Mouse (Mus musculus): ENCODE data around the gene Chd3. TPM values are rescaled to one million over a fixed set of nuclear protein-coding genes. Genes with fewer than 3 reads are reported as not detected.

Gene Chd3
- polyA plus RNA-seq, 1 experiment from 2014 or later, result 54.0 TPM

- Histone ChIP-seq H3K27ac (no peak overlapping the region), H3K27me3 (replicated peaks) (no peaks in the 10 kb centered on the region), H3K36me3 (peaks cover 69% of the 10 kb centered on the region), H3K4me2 (no peak overlapping the region), H3K4me3 (replicated peaks) (no peak overlapping the region), H3K4me1 (peaks cover 23% of the 10 kb centered on the region), H3K9ac (no peak overlapping the region), H3K9me3 (no peaks in the 10 kb centered on the region)
- WGBS, result 91% methylated on average over 24 of the region's 24 CpGs
- no peak for ATAC-seq (ENCODE audit: insufficient read depth, low FRiP score, low read depth)
Measured at GRCm38 (mm10) chr11:69404595-69405396, 35.6 kb upstream of the Chd3 start.

DNA sequence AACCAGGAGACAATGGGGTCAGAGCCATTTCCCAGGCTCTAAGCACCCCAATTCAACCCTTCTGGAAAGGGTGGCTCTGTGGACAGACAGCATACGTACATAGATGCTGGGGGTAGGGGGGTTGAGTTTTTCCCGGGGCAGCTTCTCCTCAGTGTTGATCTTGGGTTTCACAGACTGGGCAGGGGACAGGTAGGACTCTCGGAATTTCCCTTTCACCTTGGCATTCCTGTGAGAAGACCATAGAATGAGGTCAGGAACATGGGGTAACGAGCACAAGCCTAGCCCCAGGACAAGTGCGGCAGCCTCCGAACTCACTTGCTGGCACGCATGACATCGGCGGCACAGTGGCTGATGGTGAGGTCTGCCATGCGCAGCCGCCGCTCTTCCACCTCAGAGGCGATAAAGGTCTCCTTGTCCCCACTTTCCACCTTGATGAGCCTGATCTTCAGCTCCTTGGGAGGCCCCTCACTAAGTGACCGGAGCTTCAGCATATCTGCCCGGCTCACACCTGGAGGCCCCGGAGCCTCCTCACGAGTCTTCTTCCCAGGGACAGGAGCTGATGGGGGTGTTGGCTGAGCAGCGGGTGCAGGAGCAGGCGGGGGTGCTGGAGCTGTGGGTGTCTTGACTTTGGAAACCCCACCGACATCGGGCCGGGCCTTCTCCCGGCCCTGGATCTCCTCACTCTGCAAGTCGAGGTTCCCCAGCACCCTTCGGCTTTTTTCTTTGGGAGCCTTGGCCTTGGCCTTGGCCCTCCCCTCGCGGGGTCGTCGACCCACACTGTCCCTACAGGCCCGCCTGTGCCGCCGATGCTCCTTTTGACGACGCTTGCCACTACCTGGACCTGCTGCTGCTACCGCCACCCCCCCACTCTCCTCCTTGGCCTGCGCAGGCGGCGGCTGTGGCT is 34.7 kb upstream of the Chd3 start:
- H3K36me3 ChIP-seq, result peaks cover 74% of the 10 kb centered on the region
- no peak overlapping the region for H3K4me3 ChIP-seq (replicated peaks)
- H3K27me3 ChIP-seq (replicated peaks), result no peaks in the 10 kb centered on the region
- H3K4me1 ChIP-seq, result peaks cover 28% of the 10 kb centered on the region
- 90% methylated on average over 36 of the region's 38 CpGs for WGBS
- no peaks in the 10 kb centered on the region for H3K9me3 ChIP-seq
- H3K9ac ChIP-seq, result no peak overlapping the region
- no peak overlapping the region for H3K27ac ChIP-seq
- no peak overlapping the region for H3K4me2 ChIP-seq
- ATAC-seq (ENCODE audit: insufficient read depth, low FRiP score, low read depth), result no peak

DNA sequence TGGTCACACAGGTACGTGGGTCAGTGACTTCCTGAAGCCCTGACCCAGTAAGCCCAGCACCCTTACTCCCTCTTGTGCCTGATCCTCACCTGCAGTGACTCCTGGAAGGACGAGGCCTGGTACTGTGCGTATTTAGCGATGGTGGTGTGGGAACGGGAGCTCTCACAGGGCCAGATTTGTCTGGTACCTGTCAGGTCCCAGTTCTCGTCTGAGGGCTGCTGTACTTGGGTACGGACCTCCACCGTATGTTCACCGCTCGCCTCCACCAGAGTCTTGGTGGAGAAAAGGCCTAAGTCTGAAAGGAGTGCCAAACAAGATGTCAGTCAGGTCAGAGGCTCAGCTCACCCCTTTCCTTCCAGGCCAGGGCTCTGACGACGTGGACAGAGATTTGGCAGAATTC is 32.8 kb upstream of the Chd3 start:
- Histone ChIP-seq H3K27me3 (replicated peaks) (no peaks in the 10 kb centered on the region), H3K9me3 (no peaks in the 10 kb centered on the region), H3K4me1 (peaks cover 37% of the 10 kb centered on the region), H3K9ac (no peak overlapping the region), H3K4me3 (replicated peaks) (no peak overlapping the region), H3K36me3 (peaks cover 64% of the 10 kb centered on the region), H3K27ac (no peak overlapping the region), H3K4me2 (no peak overlapping the region)
- ATAC-seq (ENCODE audit: insufficient read depth, low FRiP score, low read depth), result no peak
- WGBS, result 82% methylated on average over 12 of the region's 12 CpGs

GRCm38 (mm10) chr11:69401210-69401637 is 32.0 kb upstream of the Chd3 start:
- Histone ChIP-seq H3K4me2 (no peak overlapping the region), H3K4me1 (peaks cover 43% of the 10 kb centered on the region), H3K27ac (no peak overlapping the region), H3K9ac (no peak overlapping the region), H3K9me3 (no peaks in the 10 kb centered on the region), H3K27me3 (replicated peaks) (no peaks in the 10 kb centered on the region), H3K4me3 (replicated peaks) (no peak overlapping the region), H3K36me3 (peaks cover 58% of the 10 kb centered on the region)
- 22% methylated on average over 22 of the region's 22 CpGs for WGBS
- ATAC-seq (ENCODE audit: insufficient read depth, low FRiP score, low read depth), result peak; percentile 70

DNA sequence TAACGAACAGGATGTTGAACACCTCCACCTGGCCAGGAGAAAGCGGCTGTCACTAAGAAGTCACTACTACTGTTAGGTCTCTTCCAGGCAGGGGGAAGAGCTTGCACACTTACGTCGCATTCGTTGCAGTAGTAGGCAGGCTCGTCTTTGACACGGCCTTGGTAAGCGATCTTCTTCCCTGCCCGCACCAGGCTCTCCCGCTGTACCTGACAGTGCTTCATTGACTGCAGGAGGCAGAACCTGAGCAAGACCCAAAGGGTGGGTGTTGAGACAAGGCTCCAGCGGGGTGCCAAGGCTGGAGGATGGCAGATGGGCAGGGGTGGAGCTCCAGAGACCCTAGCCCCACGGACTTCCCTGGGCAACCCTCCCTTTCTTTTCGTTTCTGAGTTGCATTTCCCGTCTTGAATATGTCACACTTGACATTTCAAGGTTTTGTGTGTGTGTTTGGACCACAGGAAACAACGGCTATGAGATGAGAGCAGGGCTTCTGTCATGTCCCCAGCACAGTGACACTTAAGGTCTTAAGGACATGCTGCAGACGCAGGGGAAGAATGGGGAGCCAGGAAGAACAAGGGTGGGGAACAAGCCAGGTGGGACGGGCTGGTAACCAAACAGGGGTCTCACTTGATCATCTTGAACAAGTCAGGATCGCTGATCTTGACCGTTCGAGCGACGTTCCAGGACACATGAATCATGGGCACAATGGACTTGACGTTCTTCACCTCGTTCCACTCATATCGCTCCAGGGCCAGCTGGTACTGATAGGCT is 31.1 kb upstream of the Chd3 start:
- H3K4me3 ChIP-seq (replicated peaks), result no peak overlapping the region

DNA sequence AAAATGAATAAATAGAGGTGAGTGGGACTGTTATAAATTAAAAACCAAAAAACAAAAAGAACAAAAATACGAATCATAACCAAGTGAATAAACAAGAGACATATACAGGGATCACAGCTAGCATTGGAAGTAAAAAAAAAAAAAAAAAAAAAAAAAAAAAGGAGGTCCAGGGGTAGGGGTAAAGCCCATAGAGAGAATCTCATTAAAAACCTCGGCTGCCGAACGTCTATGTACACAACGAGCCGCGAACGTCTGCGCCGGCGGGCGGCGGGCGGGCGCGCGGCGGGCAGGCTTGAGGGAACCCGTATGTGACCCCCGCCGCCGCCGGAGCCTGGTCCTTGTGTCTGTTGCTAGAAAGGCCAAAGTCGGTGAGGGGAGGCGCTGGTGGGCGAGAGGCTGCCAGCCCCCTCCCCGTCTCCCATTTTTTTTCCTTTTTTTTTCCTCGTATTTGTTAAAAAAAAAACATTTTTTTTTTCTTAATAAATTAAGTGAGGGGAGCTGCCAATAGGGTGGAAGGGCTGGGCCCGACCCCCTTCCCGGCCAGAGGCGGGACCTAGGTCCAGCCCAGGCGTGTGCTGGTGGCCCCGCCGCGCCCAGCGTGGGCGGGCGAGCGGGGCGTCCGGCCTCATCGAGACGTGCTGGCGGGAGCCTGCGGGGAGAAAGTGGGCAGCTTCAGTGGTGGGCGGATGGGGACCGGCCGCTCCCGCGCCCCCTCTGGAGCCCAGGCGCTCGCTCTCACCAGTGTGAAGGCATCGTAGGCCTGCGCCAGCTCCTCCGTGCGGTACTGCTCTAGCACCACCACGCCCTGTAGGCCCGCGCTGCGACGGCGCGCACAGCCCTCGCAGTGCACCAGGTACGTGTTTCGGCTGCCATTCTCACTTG is 30.2 kb upstream of the Chd3 start:
- Histone ChIP-seq H3K9me3 (no peaks in the 10 kb centered on the region), H3K27me3 (replicated peaks) (no peaks in the 10 kb centered on the region), H3K4me3 (replicated peaks) (no peak overlapping the region), H3K9ac (no peak overlapping the region), H3K36me3 (peaks cover 41% of the 10 kb centered on the region), H3K4me1 (peaks cover 43% of the 10 kb centered on the region), H3K4me2 (no peak overlapping the region), H3K27ac (no peak overlapping the region)
- ATAC-seq (ENCODE audit: insufficient read depth, low FRiP score, low read depth), result no peak
- WGBS, result 42% methylated on average over 66 of the region's 66 CpGs

More for the DNA sequence above, 31.1 kb upstream of the Chd3 start:
- H3K9me3 ChIP-seq, result no peaks in the 10 kb centered on the region
- peaks cover 43% of the 10 kb centered on the region for H3K4me1 ChIP-seq
- no peak for ATAC-seq (ENCODE audit: insufficient read depth, low FRiP score, low read depth)
- 79% methylated on average over 25 of the region's 25 CpGs for WGBS
- H3K27ac ChIP-seq, result no peak overlapping the region
- H3K36me3 ChIP-seq, result peaks cover 48% of the 10 kb centered on the region
- H3K9ac ChIP-seq, result no peak overlapping the region
- no peaks in the 10 kb centered on the region for H3K27me3 ChIP-seq (replicated peaks)
- H3K4me2 ChIP-seq, result no peak overlapping the region

DNA sequence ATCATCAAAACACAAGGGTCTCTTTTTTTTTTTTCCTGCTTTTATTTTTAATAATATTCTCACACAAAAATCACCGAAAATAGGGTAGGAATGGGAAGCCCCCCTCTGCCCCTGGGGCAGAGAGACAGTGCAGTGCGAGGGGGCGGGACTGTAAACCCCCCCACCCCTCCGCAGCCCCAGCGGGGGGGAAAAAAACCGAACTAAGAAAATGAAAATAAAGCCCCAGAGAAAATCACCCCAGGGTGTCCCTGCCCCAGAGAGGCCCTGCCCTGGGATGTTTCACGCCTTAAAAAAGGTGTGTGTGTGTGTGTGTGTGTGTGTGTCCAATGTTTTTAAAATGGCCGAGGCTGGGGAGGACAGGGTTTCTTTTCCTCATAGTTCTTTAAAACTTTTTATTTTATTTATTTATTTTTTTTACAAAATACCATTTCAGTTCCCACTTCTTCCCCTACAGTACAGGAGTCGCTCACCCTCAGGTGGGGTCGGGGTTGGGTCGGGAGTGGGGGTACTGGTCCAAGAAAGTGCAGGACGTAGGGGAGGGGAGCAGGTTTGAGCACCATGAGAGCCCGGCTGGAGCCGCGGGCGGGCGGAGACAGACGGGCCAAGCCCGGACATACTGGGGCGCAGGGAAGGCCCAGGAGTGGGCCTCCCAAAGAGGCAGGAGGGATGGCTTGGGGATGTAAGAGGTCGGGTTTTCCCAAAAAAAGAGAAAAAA is 29.4 kb upstream of the Chd3 start:
- peak overlapping the region; percentile 61 for H3K4me3 ChIP-seq (replicated peaks)
- peak overlapping the region; percentile 31; the same call in 1 of the 2 replicates for H3K27ac ChIP-seq
- no peaks in the 10 kb centered on the region for H3K27me3 ChIP-seq (replicated peaks)
- H3K9me3 ChIP-seq, result no peaks in the 10 kb centered on the region
- 39% methylated on average over 21 of the region's 21 CpGs for WGBS
- H3K9ac ChIP-seq, result no peak overlapping the region
- peaks cover 33% of the 10 kb centered on the region for H3K36me3 ChIP-seq
- H3K4me2 ChIP-seq, result peak overlapping the region; percentile 63
- peaks cover 46% of the 10 kb centered on the region for H3K4me1 ChIP-seq
- ATAC-seq (ENCODE audit: insufficient read depth, low FRiP score, low read depth), result no peak

GRCm38 (mm10) chr11:69398059-69398458 is 28.9 kb upstream of the Chd3 start, which contains the start of gene Tmem88:
Gene Tmem88 (minus strand): TSS chr11:69398234.
- WGBS, result 22% methylated on average over 16 of the region's 16 CpGs
- H3K27ac ChIP-seq, result peak within 1 kb of the TSS; percentile 75
- H3K9me3 ChIP-seq, result no peaks in the 10 kb centered on the region
- peaks cover 29% of the 10 kb centered on the region for H3K36me3 ChIP-seq
- H3K4me2 ChIP-seq, result peak within 1 kb of the TSS; percentile 63
- ATAC-seq (ENCODE audit: insufficient read depth, low FRiP score, low read depth), result no peak
- peak within 1 kb of the TSS; percentile 61 for H3K4me3 ChIP-seq (replicated peaks)
- H3K9ac ChIP-seq, result peak within 1 kb of the TSS; percentile 14; the same call in 1 of the 2 replicates
- H3K27me3 ChIP-seq (replicated peaks), result no peaks in the 10 kb centered on the region
- peaks cover 46% of the 10 kb centered on the region for H3K4me1 ChIP-seq

DNA sequence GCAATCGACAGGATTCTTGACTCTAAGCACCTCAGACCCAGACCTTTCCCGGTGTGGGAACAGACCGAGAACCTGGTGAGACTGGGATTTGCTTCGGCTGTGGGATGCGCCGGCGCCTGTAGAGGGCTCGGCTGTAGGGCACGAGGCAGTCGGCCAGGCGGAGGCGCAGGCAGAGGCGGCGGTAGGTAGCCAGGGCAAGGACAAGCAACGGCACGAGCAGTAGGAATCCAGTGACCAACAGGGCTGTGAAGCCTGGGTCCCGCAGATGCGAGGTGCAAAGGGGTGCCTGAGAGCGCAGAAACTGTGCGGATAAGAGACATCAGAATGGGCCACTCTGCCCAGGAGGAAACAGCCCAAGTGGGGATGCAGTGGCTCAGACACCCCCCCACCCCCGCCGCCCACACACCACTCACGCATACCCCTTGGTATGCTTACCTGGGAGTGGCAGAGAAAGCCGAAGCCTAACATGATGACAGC is 28.4 kb upstream of the Chd3 start:
- no peak for ATAC-seq (ENCODE audit: insufficient read depth, low FRiP score, low read depth)
- Histone ChIP-seq H3K9ac (peak overlapping the region; percentile 14; the same call in 1 of the 2 replicates), H3K36me3 (peaks cover 29% of the 10 kb centered on the region), H3K9me3 (no peaks in the 10 kb centered on the region), H3K27me3 (replicated peaks) (no peaks in the 10 kb centered on the region), H3K4me3 (replicated peaks) (peak overlapping the region; percentile 61), H3K27ac (peak overlapping the region; percentile 75), H3K4me1 (peaks cover 46% of the 10 kb centered on the region), H3K4me2 (peak overlapping the region; percentile 63)
- 27% methylated on average over 24 of the region's 24 CpGs for WGBS

DNA sequence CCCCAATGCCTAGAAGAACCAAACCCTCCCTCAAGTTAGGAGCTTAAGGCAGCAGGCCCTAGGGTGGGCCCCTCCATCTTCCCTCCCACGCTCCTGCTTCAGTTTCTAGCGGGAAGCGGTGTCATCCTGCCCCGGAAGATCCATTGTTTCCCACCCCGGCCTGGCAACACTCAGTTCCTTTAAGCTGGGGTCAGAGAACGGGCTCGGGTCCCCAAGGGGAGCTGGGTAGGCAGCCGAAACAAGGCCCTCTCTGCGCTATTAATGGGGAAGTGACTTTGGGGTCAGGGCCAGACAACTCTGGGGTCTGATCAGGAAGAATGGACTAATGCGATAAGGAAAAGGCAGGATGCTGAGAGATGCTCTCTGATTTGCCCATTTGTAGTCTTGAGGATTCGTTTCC is 27.6 kb upstream of the Chd3 start:
- H3K4me1 ChIP-seq, result peaks cover 46% of the 10 kb centered on the region
- no peaks in the 10 kb centered on the region for H3K9me3 ChIP-seq
- WGBS, result 24% methylated on average over 11 of the region's 11 CpGs

More for the DNA sequence above, 27.6 kb upstream of the Chd3 start:
- no peaks in the 10 kb centered on the region for H3K27me3 ChIP-seq (replicated peaks)
- H3K4me2 ChIP-seq, result peak overlapping the region; percentile 63
- peak overlapping the region; percentile 61 for H3K4me3 ChIP-seq (replicated peaks)
- peak overlapping the region; percentile 14; the same call in 1 of the 2 replicates for H3K9ac ChIP-seq
- ATAC-seq (ENCODE audit: insufficient read depth, low FRiP score, low read depth), result no peak
- H3K27ac ChIP-seq, result peak overlapping the region; percentile 96
- peaks cover 23% of the 10 kb centered on the region for H3K36me3 ChIP-seq
